Mouse (Mus musculus): ENCODE data around the gene Gm20388.
"Not testable (repeated sequence)": the region's sequence is repeated elsewhere in the genome, so short reads cannot be mapped to it uniquely, and the experiment has no call there.

DNA sequence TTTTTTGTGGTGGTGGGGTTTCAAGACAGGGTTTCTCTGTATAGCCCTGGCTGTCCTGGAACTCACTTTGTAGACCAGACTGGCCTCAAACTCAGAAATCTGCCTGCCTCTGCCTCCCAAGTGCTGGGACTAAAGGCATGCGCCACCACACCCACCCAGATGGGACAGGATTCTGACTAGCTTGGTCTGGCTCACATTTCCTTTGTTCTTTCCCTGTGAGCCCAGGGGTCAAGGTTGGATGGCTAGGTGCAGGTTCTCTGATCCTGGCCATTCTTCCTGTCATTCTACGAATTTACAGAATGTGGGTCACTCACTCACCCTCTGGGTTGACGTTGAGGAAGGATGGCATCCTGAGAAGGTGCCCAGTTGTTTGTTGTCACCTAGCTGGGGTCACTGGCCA is 423.6 kb downstream of the Gm20388 start:
- TF ChIP-seq CTCF, POLR2A (IDR thresholded peaks at IDR 0.05; ENCODE audit: insufficient read depth, low read depth, low read length): not testable (repeated sequence)

Data from olfactory bulb, adult 2 months (tissue).